Mouse (Mus musculus): ENCODE measurements around the gene Mamld1.

DNA sequence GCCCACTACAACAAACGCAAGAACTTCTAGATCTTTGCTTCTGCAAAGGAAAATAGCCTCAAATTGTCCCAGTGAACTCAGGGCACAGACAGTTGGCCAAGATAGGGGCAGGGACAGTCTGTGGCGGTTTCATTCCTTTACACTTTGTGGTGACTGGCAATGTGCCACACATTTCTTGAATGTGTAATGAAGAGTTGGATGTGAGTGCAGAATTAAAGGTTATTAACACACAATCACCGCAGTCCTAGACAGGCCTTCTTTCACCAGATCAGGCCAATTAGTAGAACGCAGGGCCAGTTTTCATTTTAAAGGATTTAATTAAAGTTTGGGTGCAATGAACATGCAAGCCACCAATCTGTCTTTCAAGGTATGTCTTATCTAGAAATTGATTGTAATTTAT, 22.0 kb upstream of the Mamld1 start:
- TF ChIP-seq POLR2A (IDR thresholded peaks at IDR 0.05; ENCODE audit: low read depth, low read length), result no peak
- TF ChIP-seq CTCF (IDR thresholded peaks at IDR 0.05; ENCODE audit: extremely low read depth, insufficient read depth, insufficient read length, insufficient replicate concordance), result no peak
